Mouse (Mus musculus): Measurements from ENCODE around the gene Olfr329-ps. TPM values are rescaled to one million over a fixed set of nuclear protein-coding genes. Genes with fewer than 3 reads are reported as not detected.

Gene Olfr329-ps
- polyA plus RNA-seq, 1 experiment: not detected

- no peak for TF ChIP-seq CTCF (IDR thresholded peaks at IDR 0.05; ENCODE audit: low read depth, low read length)
- no peak for TF ChIP-seq POLR2A (IDR thresholded peaks at IDR 0.05; ENCODE audit: insufficient read depth, low read length)
- TF ChIP-seq EP300 (IDR thresholded peaks at IDR 0.05; ENCODE audit: insufficient read depth, low read depth, low read length): no peak
- Histone ChIP-seq H3K9me3 (replicated peaks; ENCODE audit: control insufficient read depth, insufficient read depth, low read length, poor library complexity, severe bottlenecking) (no peaks in the 10 kb centered on the region; the same call in 1 of the 2 replicates), H3K36me3 (ENCODE audit: control insufficient read depth, insufficient read depth, low read length, poor library complexity, severe bottlenecking) (no peaks in the 10 kb centered on the region), H3K27ac (ENCODE audit: insufficient read depth, low read length) (no peak overlapping the region), H3K4me1 (ENCODE audit: control insufficient read depth, insufficient read depth, low read length) (no peaks in the 10 kb centered on the region), H3K4me3 (ENCODE audit: low read depth, low read length) (no peak overlapping the region), H3K9ac (ENCODE audit: low read depth, poor library complexity, severe bottlenecking) (no peak overlapping the region), H3K27me3 (ENCODE audit: control insufficient read depth, insufficient read depth, low read length, poor library complexity, severe bottlenecking) (no peaks in the 10 kb centered on the region)
Observed at GRCm38 (mm10) chr11:58499290-58499689, 46.9 kb downstream of the Olfr329-ps start.

GRCm38 (mm10) chr11:58498761-58499160 is 47.5 kb downstream of the Olfr329-ps start:
- Histone ChIP-seq H3K36me3 (ENCODE audit: control insufficient read depth, insufficient read depth, low read length, poor library complexity, severe bottlenecking) (no peaks in the 10 kb centered on the region), H3K9me3 (replicated peaks; ENCODE audit: control insufficient read depth, insufficient read depth, low read length, poor library complexity, severe bottlenecking) (no peaks in the 10 kb centered on the region; the same call in 1 of the 2 replicates), H3K4me3 (ENCODE audit: low read depth, low read length) (no peak overlapping the region), H3K27me3 (ENCODE audit: control insufficient read depth, insufficient read depth, low read length, poor library complexity, severe bottlenecking) (no peaks in the 10 kb centered on the region), H3K27ac (ENCODE audit: insufficient read depth, low read length) (no peak overlapping the region), H3K9ac (ENCODE audit: low read depth, poor library complexity, severe bottlenecking) (no peak overlapping the region), H3K4me1 (ENCODE audit: control insufficient read depth, insufficient read depth, low read length) (no peaks in the 10 kb centered on the region)
- TF ChIP-seq POLR2A (IDR thresholded peaks at IDR 0.05; ENCODE audit: insufficient read depth, low read length): no peak
- no peak for TF ChIP-seq EP300 (IDR thresholded peaks at IDR 0.05; ENCODE audit: insufficient read depth, low read depth, low read length)
- TF ChIP-seq CTCF (IDR thresholded peaks at IDR 0.05; ENCODE audit: low read depth, low read length): no peak

GRCm38 (mm10) chr11:58492455-58492854 is 53.8 kb downstream of the Olfr329-ps start, which contains the start of gene Olfr332:
Gene Olfr332 (minus strand): TSS chr11:58492555.
- no peaks in the 10 kb centered on the region for H3K27me3 ChIP-seq (ENCODE audit: control insufficient read depth, insufficient read depth, low read length, poor library complexity, severe bottlenecking)
- H3K4me3 ChIP-seq (ENCODE audit: low read depth, low read length): no peak within 1 kb of the TSS
- no peaks in the 10 kb centered on the region for H3K36me3 ChIP-seq (ENCODE audit: control insufficient read depth, insufficient read depth, low read length, poor library complexity, severe bottlenecking)
- no peak within 1 kb of the TSS for H3K27ac ChIP-seq (ENCODE audit: insufficient read depth, low read length)
- no peaks in the 10 kb centered on the region; the same call in 1 of the 2 replicates for H3K9me3 ChIP-seq (replicated peaks; ENCODE audit: control insufficient read depth, insufficient read depth, low read length, poor library complexity, severe bottlenecking)
- no peak within 1 kb of the TSS for H3K9ac ChIP-seq (ENCODE audit: low read depth, poor library complexity, severe bottlenecking)
- TF ChIP-seq POLR2A (IDR thresholded peaks at IDR 0.05; ENCODE audit: insufficient read depth, low read length) (no peak), EP300 (IDR thresholded peaks at IDR 0.05; ENCODE audit: insufficient read depth, low read depth, low read length) (no peak), CTCF (IDR thresholded peaks at IDR 0.05; ENCODE audit: low read depth, low read length) (no peak)
- H3K4me1 ChIP-seq (ENCODE audit: control insufficient read depth, insufficient read depth, low read length): no peaks in the 10 kb centered on the region

Other genes with a start within 250 kb of the Olfr329-ps start
- gene Zfp692, start 239.4 kb downstream of the Olfr329-ps start, polyA plus RNA-seq (2011; ENCODE audit: insufficient read depth, insufficient read length, low read depth, missing spikeins): 19.3 and 21.1 TPM in 2 replicates
- 8.3 and 9.0 TPM in 2 replicates for gene Zfp672, start 216.1 kb downstream of the Olfr329-ps start, polyA plus RNA-seq (2011; ENCODE audit: insufficient read depth, insufficient read length, low read depth, missing spikeins)
- gene Sh3bp5l, start 215.7 kb downstream of the Olfr329-ps start, polyA plus RNA-seq (2011; ENCODE audit: insufficient read depth, insufficient read length, low read depth, missing spikeins): 33.6 and 41.4 TPM in 2 replicates
- not detected in 2 replicates for gene Lypd8, start 167.4 kb downstream of the Olfr329-ps start, polyA plus RNA-seq (2011; ENCODE audit: insufficient read depth, insufficient read length, low read depth, missing spikeins)
- not detected in 2 replicates for gene 1810065E05Rik, start 125.3 kb downstream of the Olfr329-ps start, polyA plus RNA-seq (2011; ENCODE audit: insufficient read depth, insufficient read length, low read depth, missing spikeins)
- not detected in 2 replicates for gene Gm12253, start 113.9 kb downstream of the Olfr329-ps start, polyA plus RNA-seq (2011; ENCODE audit: insufficient read depth, insufficient read length, low read depth, missing spikeins)
- not detected in 2 replicates for gene Lypd9, start 93.5 kb downstream of the Olfr329-ps start, polyA plus RNA-seq (2011; ENCODE audit: insufficient read depth, insufficient read length, low read depth, missing spikeins)
- gene Olfr30, start 84.2 kb downstream of the Olfr329-ps start, polyA plus RNA-seq (2011; ENCODE audit: insufficient read depth, insufficient read length, low read depth, missing spikeins): not detected in 2 replicates
- gene Olfr332, start 53.9 kb downstream of the Olfr329-ps start, polyA plus RNA-seq (2011; ENCODE audit: insufficient read depth, insufficient read length, low read depth, missing spikeins): not detected in 2 replicates
- gene Olfr331, start 43.9 kb downstream of the Olfr329-ps start, polyA plus RNA-seq (2011; ENCODE audit: insufficient read depth, insufficient read length, low read depth, missing spikeins): not detected in 2 replicates
- not detected in 2 replicates for gene Olfr330, start 11.6 kb downstream of the Olfr329-ps start, polyA plus RNA-seq (2011; ENCODE audit: insufficient read depth, insufficient read length, low read depth, missing spikeins)
- not detected in 2 replicates for gene Olfr328, start 9.2 kb upstream of the Olfr329-ps start, polyA plus RNA-seq (2011; ENCODE audit: insufficient read depth, insufficient read length, low read depth, missing spikeins)
- gene Olfr224, start 24.1 kb upstream of the Olfr329-ps start, polyA plus RNA-seq (2011; ENCODE audit: insufficient read depth, insufficient read length, low read depth, missing spikeins): not detected in 2 replicates
- not detected in 2 replicates for gene Olfr325, start 31.3 kb upstream of the Olfr329-ps start, polyA plus RNA-seq (2011; ENCODE audit: insufficient read depth, insufficient read length, low read depth, missing spikeins)
- not detected in 2 replicates for gene Olfr324, start 48.7 kb upstream of the Olfr329-ps start, polyA plus RNA-seq (2011; ENCODE audit: insufficient read depth, insufficient read length, low read depth, missing spikeins)
- gene 2210407C18Rik, start 69.7 kb upstream of the Olfr329-ps start, polyA plus RNA-seq (2011; ENCODE audit: insufficient read depth, insufficient read length, low read depth, missing spikeins): not detected in 2 replicates
- not detected in 2 replicates for gene Olfr323, start 84.1 kb upstream of the Olfr329-ps start, polyA plus RNA-seq (2011; ENCODE audit: insufficient read depth, insufficient read length, low read depth, missing spikeins)
- gene Trim58, start 94.0 kb upstream of the Olfr329-ps start, polyA plus RNA-seq (2011; ENCODE audit: insufficient read depth, insufficient read length, low read depth, missing spikeins): not detected in 2 replicates
- gene Olfr322, start 112.4 kb upstream of the Olfr329-ps start, polyA plus RNA-seq (2011; ENCODE audit: insufficient read depth, insufficient read length, low read depth, missing spikeins): not detected in 2 replicates
- not detected in 2 replicates for gene Olfr320, start 134.7 kb upstream of the Olfr329-ps start, polyA plus RNA-seq (2011; ENCODE audit: insufficient read depth, insufficient read length, low read depth, missing spikeins)
- gene Olfr319, start 152.7 kb upstream of the Olfr329-ps start, polyA plus RNA-seq (2011; ENCODE audit: insufficient read depth, insufficient read length, low read depth, missing spikeins): not detected in 2 replicates
- gene Olfr318, start 177.6 kb upstream of the Olfr329-ps start, polyA plus RNA-seq (2011; ENCODE audit: insufficient read depth, insufficient read length, low read depth, missing spikeins): not detected in 2 replicates
- not detected in 2 replicates for gene Olfr317, start 192.8 kb upstream of the Olfr329-ps start, polyA plus RNA-seq (2011; ENCODE audit: insufficient read depth, insufficient read length, low read depth, missing spikeins)
- gene Olfr316, start 206.3 kb upstream of the Olfr329-ps start, polyA plus RNA-seq (2011; ENCODE audit: insufficient read depth, insufficient read length, low read depth, missing spikeins): not detected in 2 replicates
- gene Olfr315, start 226.8 kb upstream of the Olfr329-ps start, polyA plus RNA-seq (2011; ENCODE audit: insufficient read depth, insufficient read length, low read depth, missing spikeins): not detected in 2 replicates
- not detected in 2 replicates for gene Olfr314, start 236.5 kb upstream of the Olfr329-ps start, polyA plus RNA-seq (2011; ENCODE audit: insufficient read depth, insufficient read length, low read depth, missing spikeins)

Measured in ES-Bruce4 (cell line).